ENCODE assay signal across 13 mouse cellular contexts in the genomic region with DNA sequence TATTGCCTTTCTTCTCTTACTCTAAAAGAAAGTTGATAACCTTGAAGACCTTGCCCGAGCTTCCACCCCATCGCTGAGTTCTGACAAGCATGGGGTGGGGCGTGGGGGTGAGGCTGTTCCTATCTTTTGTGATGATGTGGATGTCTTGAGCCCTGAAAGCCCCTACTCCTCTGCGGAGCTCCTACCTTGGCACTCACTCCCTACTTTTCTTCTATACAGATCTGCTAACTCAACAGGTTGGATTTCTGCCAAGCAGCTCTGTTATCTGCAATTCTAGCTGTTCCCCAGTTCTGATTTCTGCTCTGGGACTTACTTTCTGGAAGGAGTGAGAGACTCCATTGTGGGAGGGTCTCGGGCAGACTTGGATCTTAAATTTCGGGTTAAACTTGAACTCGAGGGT. TPM values are rescaled to one million over a fixed set of nuclear protein-coding genes. Genes with fewer than 3 reads are reported as not detected.
DNase-seq lines count a peak whose midpoint lies in the region; ATAC-seq and TF ChIP-seq lines count a peak whose summit lies in the region.
"Had no signal": no experiment of that assay in that cellular context is flagged by ENCODE, and none has a peak within 500 bp of the region (broad histone marks: within the 10 kb centered on the region; RNA-seq: fewer than 3 reads in every experiment).

No protein-coding gene starts in this region.

- TF ChIP-seq CTCF in heart, postnatal 0 days (IDR thresholded peaks at IDR 0.05; ENCODE audit: low read depth), result no peak
- no peak for TF ChIP-seq CTCF in midbrain, postnatal 0 days (IDR thresholded peaks at IDR 0.05)

- peak overlapping the region; percentile 47 for H3K4me2 ChIP-seq in heart, postnatal 0 days (ENCODE audit: low read depth, low read length)
- H3K4me2 ChIP-seq in midbrain, embryonic 11.5 days, result no peak overlapping the region
- H3K4me2 ChIP-seq in midbrain, postnatal 0 days (ENCODE audit: low read depth, low read length, poor library complexity, severe bottlenecking), result no peak overlapping the region
- H3K4me2 ChIP-seq in stomach, embryonic 16.5 days (ENCODE audit: low read depth, low read length), result peak overlapping the region; percentile 10; the same call in 1 of the 2 replicates
- H3K4me2 ChIP-seq: neural tube, embryonic 13.5 days had no signal

- WGBS in heart, postnatal 0 days, result 31% methylated on average over 7 of the region's 7 CpGs
- WGBS in midbrain, embryonic 11.5 days, result 84% methylated on average over 7 of the region's 7 CpGs
- 90% methylated on average over 7 of the region's 7 CpGs for WGBS in midbrain, postnatal 0 days
- WGBS in stomach, embryonic 16.5 days, result 59% methylated on average over 7 of the region's 7 CpGs

- no peak for ATAC-seq in heart, postnatal 0 days (ENCODE audit: insufficient read depth, low read depth)
- no peak for ATAC-seq in midbrain, embryonic 11.5 days (ENCODE audit: low FRiP score)
- no peak for ATAC-seq in midbrain, postnatal 0 days (ENCODE audit: low FRiP score)
- no peak for ATAC-seq in stomach, embryonic 16.5 days (ENCODE audit: insufficient read depth, low FRiP score)
- ATAC-seq: midbrain, embryonic 16.5 days had no signal

- H3K36me3 ChIP-seq in heart, postnatal 0 days (replicated peaks; ENCODE audit: control insufficient read depth, insufficient read depth, low read length), result no peaks in the 10 kb centered on the region
- no peaks in the 10 kb centered on the region for H3K36me3 ChIP-seq in midbrain, embryonic 11.5 days (ENCODE audit: control insufficient read depth, insufficient read depth, low read length)
- no peaks in the 10 kb centered on the region for H3K36me3 ChIP-seq in midbrain, postnatal 0 days (ENCODE audit: insufficient read depth, low read length)
- no peaks in the 10 kb centered on the region for H3K36me3 ChIP-seq in stomach, embryonic 16.5 days (ENCODE audit: control insufficient read depth, insufficient read depth, low read length)
- H3K36me3 ChIP-seq: neural tube, embryonic 13.5 days had no signal

- no peak overlapping the region for H3K27ac ChIP-seq in heart, postnatal 0 days (ENCODE audit: low read depth)
- no peak overlapping the region for H3K27ac ChIP-seq in midbrain, embryonic 11.5 days (ENCODE audit: low read depth, low read length)
- H3K27ac ChIP-seq in midbrain, postnatal 0 days (ENCODE audit: low read depth, low read length), result no peak overlapping the region
- no peak overlapping the region for H3K27ac ChIP-seq in stomach, embryonic 16.5 days (ENCODE audit: low read length)
- H3K27ac ChIP-seq: neural tube, embryonic 13.5 days had no signal

- H3K4me3 ChIP-seq in heart, postnatal 0 days (ENCODE audit: low read depth, low read length), result peak overlapping the region; percentile 19
- no peak overlapping the region for H3K4me3 ChIP-seq in midbrain, embryonic 11.5 days (ENCODE audit: low read depth, low read length)
- no peak overlapping the region for H3K4me3 ChIP-seq in midbrain, postnatal 0 days (ENCODE audit: low read depth, low read length)
- H3K4me3 ChIP-seq in stomach, embryonic 16.5 days (replicated peaks; ENCODE audit: low read length), result no peak overlapping the region
- H3K4me3 ChIP-seq: neural tube, embryonic 13.5 days had no signal

- intact Hi-C loops in heart, postnatal 36 days (cut with DNase I), result no loop called here

- no peak overlapping the region for H3K9ac ChIP-seq in heart, postnatal 0 days (replicated peaks; ENCODE audit: low read depth, low read length)
- no peak overlapping the region for H3K9ac ChIP-seq in midbrain, embryonic 11.5 days (ENCODE audit: low read length)
- no peak overlapping the region for H3K9ac ChIP-seq in midbrain, postnatal 0 days (replicated peaks; ENCODE audit: low read length, poor library complexity, severe bottlenecking)
- H3K9ac ChIP-seq in stomach, embryonic 16.5 days (ENCODE audit: low read length), result no peak overlapping the region
- H3K9ac ChIP-seq: neural tube, embryonic 13.5 days had no signal

- no peaks in the 10 kb centered on the region for H3K27me3 ChIP-seq in heart, postnatal 0 days (ENCODE audit: control insufficient read depth, insufficient read depth, low read length)
- no peaks in the 10 kb centered on the region for H3K27me3 ChIP-seq in midbrain, embryonic 11.5 days (ENCODE audit: control insufficient read depth, insufficient read depth, low read length)
- H3K27me3 ChIP-seq in midbrain, postnatal 0 days (ENCODE audit: insufficient read depth, low read length), result no peaks in the 10 kb centered on the region
- no peaks in the 10 kb centered on the region for H3K27me3 ChIP-seq in stomach, embryonic 16.5 days (ENCODE audit: control insufficient read depth, insufficient read depth, low read length)
- H3K27me3 ChIP-seq: neural tube, embryonic 13.5 days had no signal

- TF ChIP-seq EP300 in heart, postnatal 0 days (IDR thresholded peaks at IDR 0.05; ENCODE audit: low read depth), result no peak

- H3K4me1 ChIP-seq in heart, postnatal 0 days (ENCODE audit: control insufficient read depth, insufficient read depth), result peaks cover 16% of the 10 kb centered on the region
- H3K4me1 ChIP-seq in midbrain, embryonic 11.5 days (ENCODE audit: control insufficient read depth, insufficient read depth, low read length), result peaks cover 3% of the 10 kb centered on the region
- no peaks in the 10 kb centered on the region for H3K4me1 ChIP-seq in midbrain, postnatal 0 days (ENCODE audit: insufficient read depth, low read length)
- H3K4me1 ChIP-seq in stomach, embryonic 16.5 days (ENCODE audit: control insufficient read depth, insufficient read depth, low read length), result peaks cover 21% of the 10 kb centered on the region

- DNase-seq in adrenal gland, postnatal 14 days, result peak; percentile 28
- DNase-seq in adrenal gland, adult 8-10 months, result no peak
- DNase-seq in heart, postnatal 0 days (ENCODE audit: low spot score), result peak; percentile 38
- no peak for DNase-seq in heart, postnatal 36 days
- DNase-seq in midbrain, embryonic 11.5 days (ENCODE audit: low spot score, missing footprints), result peak; percentile 73
- no peak for DNase-seq in midbrain, postnatal 0 days (ENCODE audit: low spot score)
- no peak for DNase-seq in right cerebral cortex, adult 2 months (ENCODE audit: low spot score in 2 of 2)
- DNase-seq: cerebellum, adult 2 months; lung, adult 18-20 months; thymus, postnatal 36 days had no signal

- H3K9me3 ChIP-seq in heart, postnatal 0 days (replicated peaks; ENCODE audit: control insufficient read depth, low read length), result no peaks in the 10 kb centered on the region
- H3K9me3 ChIP-seq in midbrain, embryonic 11.5 days (ENCODE audit: control insufficient read depth, low read length), result no peaks in the 10 kb centered on the region
- no peaks in the 10 kb centered on the region for H3K9me3 ChIP-seq in midbrain, postnatal 0 days (ENCODE audit: low read length)
- no peaks in the 10 kb centered on the region for H3K9me3 ChIP-seq in stomach, embryonic 16.5 days (replicated peaks; ENCODE audit: control insufficient read depth, low read length)
- H3K9me3 ChIP-seq: neural tube, embryonic 13.5 days had no signal

RNA-seq across cellular contexts. Expression of gene Bmp2k, which starts 14.3 kb away (rescaled TPM):
- 31.6 and 31.9 TPM in 2 replicates for total RNA-seq in adrenal gland, postnatal 14 days (2021)
- 10 to 100 TPM; 21.9 to 35.4 (median 29.1) TPM for total RNA-seq in adrenal gland, adult 8-10 months (2022)
- total RNA-seq in heart, postnatal 0 days (2014; rRNA removed; ENCODE audit: low replicate concordance), result 7.0 and 12.4 TPM in 2 replicates
- polyA plus RNA-seq in heart, postnatal 0 days (2015; fragmentation: Nextera tagmentation; extraction: Ambion mirVana), result 6.8 and 6.9 TPM in 2 replicates
- 1 to 10 TPM; 8.9 to 9.1 TPM for total RNA-seq in heart, postnatal 36 days (2021)
- polyA plus RNA-seq in midbrain, embryonic 11.5 days (2014; fragmentation: Nextera tagmentation; extraction: Ambion mirVana), result 10.3 and 10.5 TPM in 2 replicates
- total RNA-seq in midbrain, postnatal 0 days (2014; rRNA removed), result 19.4 and 20.8 TPM in 2 replicates
- polyA plus RNA-seq in midbrain, postnatal 0 days (2015; fragmentation: Nextera tagmentation; extraction: Ambion mirVana), result 8.5 and 9.5 TPM in 2 replicates
- 8.9 and 10.2 TPM in 2 replicates for polyA plus RNA-seq in stomach, embryonic 16.5 days (2015; fragmentation: Nextera tagmentation; extraction: Ambion mirVana)

Comparison
In these comparisons a context has a peak if more than half of its experiments do, and no peak if none do; other contexts are left out.
1. DNase-seq: peak in adrenal gland, postnatal 14 days (single experiment), heart, postnatal 0 days (single experiment) and midbrain, embryonic 11.5 days (single experiment); none in adrenal gland, adult 8-10 months (single experiment), heart, postnatal 36 days (0 of 2), midbrain, postnatal 0 days (single experiment) and right cerebral cortex, adult 2 months (0 of 2).
2. H3K4me2 ChIP-seq: peak in heart, postnatal 0 days (single experiment) and stomach, embryonic 16.5 days (single experiment); none in midbrain, embryonic 11.5 days (single experiment) and midbrain, postnatal 0 days (single experiment).